Mouse (Mus musculus): ENCODE results near the gene Krtap5-3.
"Not testable (repeated sequence)": the region's sequence is repeated elsewhere in the genome, so short reads cannot be mapped to it uniquely, and the experiment has no call there.

Krtap5-3 gene

GRCm38 (mm10) chr7:142201064-142201463, at the start of gene Krtap5-3:
Gene Krtap5-3 (plus strand): TSS chr7:142201364.
- DNase-seq: no peak

- DNase-seq: no peak
Observed at GRCm38 (mm10) chr7:142152191-142152590, 49.0 kb upstream of the Krtap5-3 start.

- DNase-seq: no peak
Observed at GRCm38 (mm10) chr7:142155308-142155707, 45.9 kb upstream of the Krtap5-3 start.

- DNase-seq: not testable (repeated sequence)
Observed at GRCm38 (mm10) chr7:142157013-142157412, 44.2 kb upstream of the Krtap5-3 start, which contains the start of gene Gm29735. Gene Gm29735 (minus strand): TSS chr7:142157113.

- no peak for DNase-seq
Observed at GRCm38 (mm10) chr7:142159366-142159765, 41.8 kb upstream of the Krtap5-3 start.

GRCm38 (mm10) chr7:142165639-142166038, 35.5 kb upstream of the Krtap5-3 start, which contains the start of gene Gm4553:
Gene Gm4553 (minus strand): TSS chr7:142165739.
- not testable (repeated sequence) for DNase-seq

GRCm38 (mm10) chr7:142169836-142170235, 31.3 kb upstream of the Krtap5-3 start:
- DNase-seq: no peak

GRCm38 (mm10) chr7:142175905-142176304, 25.3 kb upstream of the Krtap5-3 start, which contains the start of gene Krtap5-2:
Gene Krtap5-2 (minus strand): TSS chr7:142176005.
- not testable (repeated sequence) for DNase-seq

- no peak for DNase-seq
Observed at GRCm38 (mm10) chr7:142178685-142179084, 22.5 kb upstream of the Krtap5-3 start.

GRCm38 (mm10) chr7:142181021-142181420, 20.1 kb upstream of the Krtap5-3 start:
- no peak for DNase-seq

GRCm38 (mm10) chr7:142188156-142188555, 13.0 kb upstream of the Krtap5-3 start:
- DNase-seq: no peak

- no peak for DNase-seq
Observed at GRCm38 (mm10) chr7:142190289-142190688, 10.9 kb upstream of the Krtap5-3 start, which contains the start of gene Gm10153. Gene Gm10153 (minus strand): TSS chr7:142190389.

GRCm38 (mm10) chr7:142198748-142199147, 2.4 kb upstream of the Krtap5-3 start:
- DNase-seq: no peak

GRCm38 (mm10) chr7:142205488-142205887, 4.3 kb downstream of the Krtap5-3 start:
- no peak for DNase-seq

GRCm38 (mm10) chr7:142206891-142207290, 5.7 kb downstream of the Krtap5-3 start:
- DNase-seq: not testable (repeated sequence)

- no peak for DNase-seq
Observed at GRCm38 (mm10) chr7:142211559-142211958, 10.4 kb downstream of the Krtap5-3 start, which contains the start of gene Gm7579. Gene Gm7579 (plus strand): TSS chr7:142211859.

- not testable (repeated sequence) for DNase-seq
Observed at GRCm38 (mm10) chr7:142212136-142212535, 11.0 kb downstream of the Krtap5-3 start.

- no peak for DNase-seq
Observed at GRCm38 (mm10) chr7:142224518-142224917, 23.4 kb downstream of the Krtap5-3 start.

- DNase-seq: not testable (repeated sequence)
Observed at GRCm38 (mm10) chr7:142229871-142230270, 28.7 kb downstream of the Krtap5-3 start, which contains the start of gene Krtap5-5. Gene Krtap5-5 (minus strand): TSS chr7:142229971.

GRCm38 (mm10) chr7:142231540-142231939, 30.4 kb downstream of the Krtap5-3 start:
- no peak for DNase-seq

- no peak for DNase-seq
Observed at GRCm38 (mm10) chr7:142240978-142241377, 39.8 kb downstream of the Krtap5-3 start, which contains the start of gene Gm40460. Gene Gm40460 (minus strand): TSS chr7:142241078.

GRCm38 (mm10) chr7:142249824-142250223, 48.7 kb downstream of the Krtap5-3 start:
- DNase-seq: peak; percentile 33
